Mouse (Mus musculus): ENCODE data around the gene Arhgap19. TPM values are rescaled to one million over a fixed set of nuclear protein-coding genes. Genes with fewer than 3 reads are reported as not detected.

Arhgap19 gene
- polyA plus RNA-seq, 1 experiment from 2014 or later = 11.9 TPM

DNA sequence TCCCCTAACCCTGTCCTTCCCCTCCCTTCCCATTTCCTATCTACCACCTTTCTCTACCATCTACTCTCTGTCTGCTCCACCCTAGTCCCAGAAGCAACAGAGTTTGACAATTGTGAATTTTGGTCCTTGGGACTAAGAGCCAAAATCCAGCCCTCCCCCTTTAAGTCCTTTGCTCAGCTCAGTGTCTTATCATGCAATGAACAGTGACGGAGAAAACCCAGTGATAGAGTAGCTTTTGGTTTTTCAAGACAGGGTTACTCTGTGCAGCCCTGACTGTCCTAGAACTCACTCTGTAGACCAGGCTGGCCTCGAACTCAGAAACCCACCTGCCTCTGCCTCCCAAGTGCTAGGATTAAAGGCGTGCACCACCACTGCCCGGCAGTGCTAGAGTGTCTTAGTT, 11.5 kb upstream of the Arhgap19 start:
- no peak for ATAC-seq (ENCODE audit: extremely low read depth, insufficient number of reproducible peaks, low FRiP score, low TSS enrichment)
- Histone ChIP-seq H3K27ac (replicated peaks) (no peak overlapping the region), H3K9me3 (no peaks in the 10 kb centered on the region), H3K4me1 (peaks cover 11% of the 10 kb centered on the region), H3K27me3 (replicated peaks) (no peaks in the 10 kb centered on the region), H3K4me3 (no peak overlapping the region), H3K4me2 (no peak overlapping the region), H3K9ac (no peak overlapping the region), H3K36me3 (no peaks in the 10 kb centered on the region)
- WGBS = 85% methylated on average over 4 of the region's 4 CpGs

DNA sequence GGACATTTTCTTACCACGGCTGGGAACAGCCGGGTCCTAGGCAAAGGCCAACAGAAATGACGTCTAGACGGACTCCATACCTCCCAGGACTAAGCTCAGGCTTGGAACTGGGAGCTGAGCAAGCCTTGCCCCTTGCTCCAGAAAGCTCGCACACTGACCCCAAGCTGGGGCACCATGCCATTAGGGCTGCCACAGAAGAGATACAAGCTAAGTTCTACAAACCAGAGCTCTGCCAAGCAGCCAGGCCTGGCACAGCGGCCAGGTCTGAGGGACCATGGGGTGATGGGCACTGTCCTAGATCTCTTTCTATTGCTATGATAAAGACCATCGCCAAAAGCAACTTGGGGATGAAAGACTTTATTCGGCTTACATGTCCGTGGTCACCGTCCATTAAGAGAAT, 10.7 kb upstream of the Arhgap19 start:
- Histone ChIP-seq H3K9ac (no peak overlapping the region), H3K27me3 (replicated peaks) (no peaks in the 10 kb centered on the region), H3K4me3 (no peak overlapping the region), H3K36me3 (no peaks in the 10 kb centered on the region), H3K4me2 (no peak overlapping the region), H3K4me1 (peaks cover 8% of the 10 kb centered on the region), H3K9me3 (no peaks in the 10 kb centered on the region), H3K27ac (replicated peaks) (no peak overlapping the region)
- 82% methylated on average over 10 of the region's 10 CpGs for WGBS
- ATAC-seq (ENCODE audit: extremely low read depth, insufficient number of reproducible peaks, low FRiP score, low TSS enrichment) = no peak

DNA sequence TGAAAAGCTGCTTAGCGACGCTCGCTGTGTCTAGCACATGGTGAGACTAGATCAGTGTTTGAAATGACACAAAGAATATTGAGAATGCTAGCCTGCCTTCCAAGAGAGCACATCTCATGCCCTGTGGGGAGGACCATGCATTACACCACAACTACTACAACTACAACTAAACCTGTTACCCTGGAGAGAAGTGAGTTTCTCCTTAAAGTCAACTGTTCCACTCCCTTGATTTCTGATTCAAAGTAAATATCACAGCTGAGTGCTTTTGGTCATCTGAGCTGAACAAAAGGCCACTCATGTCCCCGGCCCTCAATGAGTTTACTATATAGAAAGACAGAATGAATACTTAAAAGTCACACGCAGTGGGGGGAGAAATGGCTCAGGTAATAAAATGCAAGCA, 8.2 kb upstream of the Arhgap19 start:
- no peak overlapping the region for H3K27ac ChIP-seq (replicated peaks)
- no peaks in the 10 kb centered on the region for H3K36me3 ChIP-seq
- WGBS = 83% methylated on average over 5 of the region's 5 CpGs
- H3K4me1 ChIP-seq = no peaks in the 10 kb centered on the region
- ATAC-seq (ENCODE audit: extremely low read depth, insufficient number of reproducible peaks, low FRiP score, low TSS enrichment) = no peak
- H3K9ac ChIP-seq = no peak overlapping the region
- no peaks in the 10 kb centered on the region for H3K27me3 ChIP-seq (replicated peaks)
- no peak overlapping the region for H3K4me2 ChIP-seq
- no peak overlapping the region for H3K4me3 ChIP-seq
- H3K9me3 ChIP-seq = 0 out of 2 replicates have a peak, but pooled peaks cover 5% of the 10 kb centered on the region

DNA sequence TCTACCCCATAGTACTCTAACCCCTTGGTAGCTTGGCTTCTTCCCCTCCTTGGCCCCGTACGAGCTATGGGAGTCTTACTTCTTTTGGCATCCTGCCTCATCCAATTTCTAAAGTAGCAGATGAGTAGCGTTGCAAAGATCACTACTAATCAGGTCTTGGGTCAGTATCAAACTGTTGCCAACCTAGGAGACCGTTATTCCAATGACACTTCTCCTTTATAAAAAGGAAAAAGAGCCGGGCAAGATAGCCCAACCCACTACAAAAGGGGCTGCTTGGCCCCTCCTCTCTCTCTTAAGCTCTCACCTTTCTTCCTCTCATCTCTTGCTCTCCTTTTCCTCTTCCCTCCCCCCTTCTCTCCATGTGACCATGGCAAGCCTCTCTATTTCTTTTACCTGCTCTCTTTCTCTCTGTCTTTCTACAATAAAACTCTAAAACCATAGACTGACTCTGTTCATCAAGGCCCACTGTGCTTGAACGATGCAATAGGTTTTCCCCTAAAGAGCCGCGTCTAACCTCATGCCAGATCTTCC, 6.3 kb upstream of the Arhgap19 start:
- Histone ChIP-seq H3K4me3 (no peak overlapping the region), H3K27ac (replicated peaks) (no peak overlapping the region), H3K4me1 (no peaks in the 10 kb centered on the region), H3K36me3 (no peaks in the 10 kb centered on the region), H3K9me3 (0 out of 2 replicates have a peak, but pooled peaks cover 5% of the 10 kb centered on the region), H3K4me2 (no peak overlapping the region), H3K9ac (no peak overlapping the region), H3K27me3 (replicated peaks) (no peaks in the 10 kb centered on the region)
- WGBS = 76% methylated on average over 8 of the region's 8 CpGs
- ATAC-seq (ENCODE audit: extremely low read depth, insufficient number of reproducible peaks, low FRiP score, low TSS enrichment) = no peak

DNA sequence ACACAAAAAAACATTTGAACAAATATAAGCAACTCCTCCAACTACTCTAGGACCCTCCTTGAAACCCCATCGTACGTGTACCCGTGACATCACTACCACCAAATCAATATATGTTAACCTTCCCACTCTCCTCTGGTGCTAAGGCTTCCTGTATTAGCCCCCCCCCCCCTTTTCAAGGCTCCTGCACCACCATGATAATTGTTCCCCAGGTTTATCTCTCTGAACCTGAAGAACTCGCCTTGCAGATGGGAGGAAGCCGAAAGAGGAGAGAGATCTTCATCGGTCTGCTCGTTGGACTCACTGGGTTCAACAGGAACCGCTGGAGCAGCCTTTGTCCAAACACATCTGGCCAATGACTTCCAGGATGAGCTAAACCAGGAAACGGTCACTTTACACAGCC, 5.7 kb upstream of the Arhgap19 start:
- Histone ChIP-seq H3K27me3 (replicated peaks) (no peaks in the 10 kb centered on the region), H3K4me2 (no peak overlapping the region), H3K4me3 (no peak overlapping the region), H3K9ac (no peak overlapping the region), H3K27ac (replicated peaks) (no peak overlapping the region), H3K36me3 (no peaks in the 10 kb centered on the region), H3K4me1 (peaks cover 1% of the 10 kb centered on the region), H3K9me3 (0 out of 2 replicates have a peak, but pooled peaks cover 5% of the 10 kb centered on the region)
- 60% methylated on average over 9 of the region's 9 CpGs for WGBS
- no peak for ATAC-seq (ENCODE audit: extremely low read depth, insufficient number of reproducible peaks, low FRiP score, low TSS enrichment)

DNA sequence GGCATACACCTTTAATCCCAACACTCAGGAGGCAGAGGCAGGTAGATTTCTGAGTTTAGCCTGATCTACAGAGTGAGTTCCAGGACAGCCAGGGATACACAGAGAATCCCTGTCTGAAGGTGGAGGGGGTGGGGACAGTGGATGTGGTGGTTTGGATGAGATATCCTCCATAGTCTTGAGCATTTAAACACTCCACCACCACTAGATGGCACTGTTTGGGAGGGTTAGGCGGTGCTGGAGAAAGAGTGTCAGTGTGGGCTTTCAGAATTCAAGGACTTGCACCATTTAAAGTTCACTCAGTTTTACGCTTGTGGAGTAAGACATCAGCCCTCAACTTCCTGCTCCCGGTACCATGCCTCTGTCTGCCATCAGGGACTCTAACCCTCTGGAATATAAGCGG, 4.0 kb upstream of the Arhgap19 start:
- 83% methylated on average over 4 of the region's 4 CpGs for WGBS
- 0 out of 2 replicates have a peak, but pooled peaks cover 5% of the 10 kb centered on the region for H3K9me3 ChIP-seq
- H3K36me3 ChIP-seq = no peaks in the 10 kb centered on the region
- no peak overlapping the region for H3K9ac ChIP-seq
- no peak overlapping the region for H3K4me3 ChIP-seq
- no peak overlapping the region for H3K27ac ChIP-seq (replicated peaks)
- peaks cover 6% of the 10 kb centered on the region for H3K4me1 ChIP-seq
- no peak overlapping the region for H3K4me2 ChIP-seq
- no peaks in the 10 kb centered on the region for H3K27me3 ChIP-seq (replicated peaks)
- no peak for ATAC-seq (ENCODE audit: extremely low read depth, insufficient number of reproducible peaks, low FRiP score, low TSS enrichment)

DNA sequence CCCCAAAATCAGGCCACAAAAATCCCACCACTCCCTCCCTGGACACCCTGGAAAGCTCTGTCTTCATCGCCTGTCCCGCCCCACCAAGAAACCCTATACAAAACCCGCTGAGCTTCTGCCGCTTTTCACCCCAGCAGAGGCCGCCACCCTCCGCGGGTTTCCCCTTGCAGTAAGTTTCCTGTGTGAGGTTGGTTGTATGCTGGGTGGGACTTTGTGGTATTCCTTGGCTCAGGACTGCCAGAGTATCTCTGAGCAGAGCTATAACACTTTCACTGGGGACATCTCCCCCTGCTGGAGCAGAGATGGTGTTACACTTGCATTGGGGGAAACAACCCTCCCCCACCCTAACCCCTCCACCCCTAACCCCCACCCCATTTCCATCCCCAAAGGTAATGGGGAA, 1.5 kb upstream of the Arhgap19 start:
- no peak overlapping the region for H3K4me3 ChIP-seq
- no peak overlapping the region for H3K4me2 ChIP-seq
- no peak overlapping the region for H3K27ac ChIP-seq (replicated peaks)
- no peak overlapping the region for H3K9ac ChIP-seq
- WGBS = 45% methylated on average over 7 of the region's 7 CpGs
- H3K4me1 ChIP-seq = peaks cover 17% of the 10 kb centered on the region
- no peak for ATAC-seq (ENCODE audit: extremely low read depth, insufficient number of reproducible peaks, low FRiP score, low TSS enrichment)
- 0 out of 2 replicates have a peak, but pooled peaks cover 5% of the 10 kb centered on the region for H3K9me3 ChIP-seq
- no peaks in the 10 kb centered on the region for H3K36me3 ChIP-seq
- no peaks in the 10 kb centered on the region for H3K27me3 ChIP-seq (replicated peaks)

DNA sequence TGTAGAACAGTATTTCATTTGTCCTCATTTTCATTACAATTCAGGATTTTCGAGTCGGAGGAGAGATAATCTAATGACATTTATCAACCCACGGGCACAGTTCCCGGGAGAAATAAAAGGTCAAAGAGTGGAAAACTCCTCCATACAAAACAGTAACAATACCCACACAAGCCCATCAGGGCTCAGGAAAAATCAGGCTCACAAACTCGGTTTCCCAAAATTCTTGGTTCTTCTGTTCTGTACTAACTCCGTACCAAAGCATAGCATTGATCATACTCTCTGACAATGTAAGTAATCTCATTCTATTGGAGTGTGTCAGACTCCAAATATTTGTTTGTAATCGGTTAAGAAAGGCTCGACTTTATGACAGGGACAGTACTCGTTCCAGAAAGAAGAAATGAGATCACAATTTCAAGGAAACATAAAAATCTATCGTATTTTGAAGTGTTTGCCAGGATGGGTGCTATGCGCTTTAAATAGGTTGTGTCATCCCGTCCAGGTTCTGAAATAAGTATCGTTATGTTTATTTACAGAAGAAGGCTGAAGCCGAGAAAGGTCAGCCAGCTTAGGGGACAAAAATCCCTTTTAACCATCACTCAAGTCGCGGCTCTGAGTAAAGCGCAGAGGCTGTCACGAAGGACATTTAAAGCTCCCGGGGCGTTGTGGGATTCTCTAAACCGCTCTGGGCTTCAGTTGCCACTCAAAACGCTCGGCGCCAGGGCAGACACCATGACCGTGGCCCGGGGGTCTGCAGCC, 683 bp downstream of the Arhgap19 start:
- 4% methylated on average over 26 of the region's 26 CpGs for WGBS
- Histone ChIP-seq H3K4me3 (peak overlapping the region; percentile 76), H3K27me3 (replicated peaks) (no peaks in the 10 kb centered on the region), H3K4me1 (peaks cover 17% of the 10 kb centered on the region), H3K4me2 (peak overlapping the region; percentile 80), H3K9ac (peak overlapping the region; percentile 89), H3K27ac (replicated peaks) (peak overlapping the region; percentile 80), H3K9me3 (0 out of 2 replicates have a peak, but pooled peaks cover 5% of the 10 kb centered on the region), H3K36me3 (no peaks in the 10 kb centered on the region)
- ATAC-seq (ENCODE audit: extremely low read depth, insufficient number of reproducible peaks, low FRiP score, low TSS enrichment) = no peak

DNA sequence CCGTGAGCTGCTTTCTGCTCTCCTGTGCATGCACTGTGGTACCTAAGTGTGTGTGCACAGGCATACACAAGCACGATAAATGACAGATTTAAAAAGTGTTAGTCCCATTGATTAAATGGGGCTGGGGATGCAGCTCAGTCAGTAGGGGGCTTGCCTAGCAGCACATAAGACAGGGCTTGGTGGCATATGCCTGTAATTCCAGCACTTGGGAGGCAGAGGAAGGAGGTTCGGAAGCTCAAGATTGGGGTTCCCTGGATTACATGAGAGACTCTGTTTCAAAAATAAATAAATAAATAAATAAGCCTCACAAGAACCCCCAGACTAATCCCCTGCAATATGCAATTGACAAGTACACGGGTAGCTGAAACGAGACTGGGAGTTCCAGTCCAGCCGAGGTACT, 1.4 kb downstream of the Arhgap19 start:
- no peak for ATAC-seq (ENCODE audit: extremely low read depth, insufficient number of reproducible peaks, low FRiP score, low TSS enrichment)
- Histone ChIP-seq H3K4me2 (peak overlapping the region; percentile 80), H3K9ac (peak overlapping the region; percentile 89), H3K27ac (replicated peaks) (no peak overlapping the region), H3K9me3 (0 out of 2 replicates have a peak, but pooled peaks cover under 1% of the 10 kb centered on the region), H3K4me1 (peaks cover 17% of the 10 kb centered on the region), H3K27me3 (replicated peaks) (no peaks in the 10 kb centered on the region), H3K4me3 (peak overlapping the region; percentile 76), H3K36me3 (no peaks in the 10 kb centered on the region)
- 51% methylated on average over 6 of the region's 6 CpGs for WGBS

DNA sequence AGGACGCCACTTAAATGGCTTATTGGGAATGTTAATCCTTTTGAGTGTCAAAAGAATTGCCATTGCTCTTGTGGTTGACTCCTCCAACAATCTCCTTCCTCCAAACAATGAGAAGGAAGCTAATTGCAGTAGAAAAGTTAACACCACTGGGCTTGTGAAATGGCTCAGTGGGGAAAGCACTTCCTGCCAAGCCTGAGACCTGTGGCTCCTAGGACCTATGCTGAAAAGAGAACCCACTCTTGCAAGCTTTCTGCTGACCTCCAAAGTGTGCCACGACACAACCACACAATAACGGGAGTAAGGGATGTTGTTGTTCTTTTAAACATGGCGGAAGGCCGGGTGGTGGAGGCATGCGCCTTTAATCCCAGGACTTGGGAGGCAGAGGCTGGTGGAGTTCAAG, 4.3 kb downstream of the Arhgap19 start:
- 90% methylated on average over 6 of the region's 6 CpGs for WGBS
- Histone ChIP-seq H3K4me3 (no peak overlapping the region), H3K9ac (no peak overlapping the region), H3K4me2 (no peak overlapping the region), H3K27ac (replicated peaks) (no peak overlapping the region), H3K36me3 (no peaks in the 10 kb centered on the region), H3K4me1 (peaks cover 18% of the 10 kb centered on the region), H3K27me3 (replicated peaks) (no peaks in the 10 kb centered on the region), H3K9me3 (no peaks in the 10 kb centered on the region)
- no peak for ATAC-seq (ENCODE audit: extremely low read depth, insufficient number of reproducible peaks, low FRiP score, low TSS enrichment)

DNA sequence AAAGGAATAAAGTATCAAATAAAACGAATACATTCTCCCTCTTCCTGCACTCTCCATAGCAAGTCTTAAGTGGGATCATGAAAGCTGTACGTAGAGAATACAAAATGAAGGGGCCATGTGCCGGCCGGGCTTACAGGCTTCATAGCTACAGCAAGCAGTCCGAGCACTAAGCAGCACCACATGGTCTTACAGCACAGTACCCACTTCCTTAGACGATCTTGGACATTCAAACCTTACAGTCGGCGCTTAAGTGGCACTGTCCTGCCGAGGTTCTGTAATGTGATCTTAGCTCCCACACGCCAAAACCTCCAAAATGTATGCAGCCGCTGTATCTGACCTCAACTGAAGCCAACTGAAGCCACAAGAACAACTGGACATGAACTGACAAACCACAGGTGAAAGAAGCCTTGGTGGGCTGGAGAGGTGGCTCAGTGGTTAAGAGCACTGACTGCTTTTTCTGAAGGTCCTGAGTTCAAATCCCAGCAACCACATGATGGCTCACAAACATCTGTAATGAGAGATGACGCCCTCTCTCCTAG, 5.0 kb downstream of the Arhgap19 start:
- Histone ChIP-seq H3K4me2 (no peak overlapping the region), H3K27ac (replicated peaks) (no peak overlapping the region), H3K27me3 (replicated peaks) (no peaks in the 10 kb centered on the region), H3K36me3 (no peaks in the 10 kb centered on the region), H3K4me3 (no peak overlapping the region), H3K9ac (no peak overlapping the region), H3K4me1 (peaks cover 14% of the 10 kb centered on the region), H3K9me3 (no peaks in the 10 kb centered on the region)
- no peak for ATAC-seq (ENCODE audit: extremely low read depth, insufficient number of reproducible peaks, low FRiP score, low TSS enrichment)
- 79% methylated on average over 12 of the region's 12 CpGs for WGBS

All from heart, embryonic 13.5 days (tissue).